Mouse (Mus musculus) T-helper 1 cell (primary cell): ENCODE measurements at regions not wholly inside any gene's neighbourhood (a gene's known extent, or its start where the extent isn't known, plus 50 kb on each side); places are given as distances from the start of the nearest gene placed in this dataset.
"Not testable (repeated sequence)": the region's sequence is repeated elsewhere in the genome, so short reads cannot be mapped to it uniquely, and the experiment has no call there.

Experiments
- in situ Hi-C: fragments of 300-600 bp; cut with MboI, MseI; formaldehyde crosslinking; loops from one replicate; pipeline ENCODE4 v1.15.1; 2025; ENCODE audit warnings: high pct_unique_total_duplicates

DNA sequence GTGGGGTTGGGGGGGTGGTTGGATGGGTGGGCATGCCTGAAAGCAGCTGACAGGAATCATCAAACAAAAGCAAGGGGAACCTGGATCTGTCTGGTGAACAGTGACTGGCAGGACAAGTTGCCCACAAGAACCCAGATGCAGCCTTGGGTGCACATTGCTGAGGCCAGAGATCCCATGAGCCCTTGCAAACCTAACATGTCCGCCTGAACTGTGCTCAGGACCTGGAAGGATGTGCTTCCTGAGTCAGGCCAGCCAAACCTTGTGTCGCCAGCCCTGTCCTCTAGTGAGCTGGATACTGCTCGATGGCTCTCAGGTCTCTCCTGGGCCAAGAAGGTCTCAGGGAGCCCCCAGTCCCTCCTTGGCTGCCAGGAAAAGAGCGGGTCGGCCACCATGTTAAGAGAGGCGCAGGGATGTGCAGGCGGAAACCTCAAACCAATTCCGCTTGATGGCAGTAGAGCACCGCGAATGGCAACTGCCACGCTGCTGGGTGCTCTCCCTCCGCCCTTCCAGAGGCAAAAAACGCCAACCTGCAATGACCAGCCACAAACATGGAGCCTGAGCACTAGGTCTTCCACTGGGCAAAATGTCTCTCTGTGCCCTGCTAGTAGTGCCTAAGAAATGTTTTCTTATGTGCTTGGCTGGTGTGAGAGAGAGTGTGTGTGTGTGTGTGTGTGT, 140.2 kb downstream of the Pls3 start:
- in situ Hi-C loops: loop anchor here (5.0 kb wide), 1 partner anchor 62 kb away; no protein-coding TSS in a partner anchor

DNA sequence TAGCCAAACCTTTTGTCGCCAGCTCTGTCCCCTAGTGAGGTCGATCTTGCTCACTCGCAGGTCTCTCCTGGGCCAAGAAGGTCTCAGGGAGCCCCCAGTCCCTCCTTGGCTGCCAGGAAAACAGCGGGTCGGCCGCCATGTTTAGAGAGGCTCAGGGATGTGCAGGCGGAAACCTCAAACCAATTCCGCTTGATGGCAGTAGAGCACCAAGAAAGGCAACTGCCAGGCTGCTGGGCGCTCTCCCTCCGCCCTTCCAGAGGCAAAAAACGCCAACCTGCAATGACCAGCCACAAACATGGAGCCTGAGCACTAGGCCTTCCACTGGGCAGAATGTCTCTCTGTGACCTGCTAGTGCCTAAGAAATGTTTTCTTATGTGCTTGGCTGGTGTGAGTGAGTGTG, 141.3 kb downstream of the Pls3 start:
- in situ Hi-C loops: loop anchor here (5.0 kb wide), 1 partner anchor 61 kb away; no protein-coding TSS in a partner anchor

DNA sequence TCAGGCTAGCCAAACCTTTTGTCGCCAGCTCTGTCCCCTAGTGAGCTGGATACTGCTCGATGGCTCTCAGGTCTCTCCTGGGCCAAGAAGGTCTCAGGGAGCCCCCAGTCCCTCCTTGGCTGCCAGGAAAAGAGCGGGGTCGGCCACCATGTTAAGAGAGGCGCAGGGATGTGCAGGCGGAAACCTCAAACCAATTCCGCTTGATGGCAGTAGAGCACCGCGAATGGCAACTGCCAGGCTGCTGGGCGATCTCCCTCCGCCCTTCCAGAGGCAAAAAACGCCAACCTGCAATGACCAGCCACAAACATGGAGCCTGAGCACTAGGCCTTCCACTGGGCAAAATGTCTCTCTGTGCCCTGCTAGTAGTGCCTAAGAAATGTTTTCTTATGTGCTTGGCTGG, 145.2 kb downstream of the Pls3 start:
- in situ Hi-C loops: loop anchor here (5.0 to 10.0 kb wide), 3 partner anchors 57 to 1075 kb away; no protein-coding TSS in a partner anchor

DNA sequence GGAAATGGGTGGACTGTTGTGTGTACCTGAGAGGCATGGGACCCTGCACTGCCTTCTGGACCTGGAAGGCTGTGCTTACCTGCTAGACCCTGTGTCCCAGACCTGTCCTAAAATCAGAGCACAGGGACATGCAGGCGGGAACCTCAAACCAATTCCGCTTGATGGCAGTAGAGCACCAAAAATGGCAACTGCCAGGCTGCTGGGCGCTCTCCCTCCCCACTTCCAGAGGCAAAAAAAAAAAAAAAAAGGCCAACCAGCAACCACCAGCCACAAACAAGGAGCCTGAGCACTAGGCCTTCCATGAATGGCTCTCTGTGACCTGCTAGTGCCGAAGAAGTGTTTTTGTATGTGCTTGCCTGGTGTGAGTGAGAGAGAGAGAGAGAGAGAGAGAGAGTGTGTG, 146.5 kb downstream of the Pls3 start:
- in situ Hi-C loops: loop anchor here (5.0 to 10.0 kb wide), 2 partner anchors 89 to 1076 kb away; no protein-coding TSS in a partner anchor

DNA sequence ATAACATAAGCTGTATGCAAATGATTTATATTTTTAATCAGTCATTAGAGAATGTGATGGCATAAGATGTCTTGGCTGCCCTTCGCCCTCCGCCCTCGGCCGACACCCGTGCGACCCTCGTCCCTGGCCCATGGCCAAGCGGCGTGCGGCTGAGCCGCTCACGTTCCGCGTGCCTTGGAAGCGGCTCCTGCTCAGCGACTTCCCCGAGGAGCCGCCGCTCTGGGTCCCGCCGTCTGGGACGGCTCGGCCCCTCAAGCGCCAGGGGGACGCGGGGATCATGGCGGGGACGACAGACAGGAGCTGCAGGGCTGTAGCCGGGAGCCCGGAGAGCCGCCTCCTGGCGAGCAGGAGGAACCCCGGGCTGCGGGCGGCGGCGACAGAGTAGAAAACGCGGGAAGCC, 145.5 kb upstream of the Rab39b start:
- in situ Hi-C loops: loop anchor here (10.0 kb wide), 1 partner anchor 1081 kb away; no protein-coding TSS in a partner anchor

DNA sequence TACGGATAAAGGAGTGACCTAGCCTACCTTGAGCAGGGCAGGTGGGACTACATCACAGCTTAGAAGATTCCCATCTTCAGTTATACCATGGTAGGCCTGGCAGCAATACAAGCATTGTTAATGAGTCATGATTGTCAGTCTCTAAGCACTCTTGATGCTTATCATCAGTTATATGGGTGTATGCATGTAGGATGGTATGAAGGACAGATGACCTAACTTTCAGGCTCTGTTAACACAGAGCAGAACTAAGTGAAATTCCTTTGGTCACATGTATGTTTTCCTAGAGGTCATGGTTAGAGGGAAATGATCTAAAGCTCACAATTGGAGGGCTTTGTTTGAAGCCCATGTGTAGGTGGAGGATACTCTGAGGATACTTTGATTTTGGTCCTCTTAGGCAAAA, 121.9 kb upstream of the Rab39b start:
- in situ Hi-C loops: no loop called here

DNA sequence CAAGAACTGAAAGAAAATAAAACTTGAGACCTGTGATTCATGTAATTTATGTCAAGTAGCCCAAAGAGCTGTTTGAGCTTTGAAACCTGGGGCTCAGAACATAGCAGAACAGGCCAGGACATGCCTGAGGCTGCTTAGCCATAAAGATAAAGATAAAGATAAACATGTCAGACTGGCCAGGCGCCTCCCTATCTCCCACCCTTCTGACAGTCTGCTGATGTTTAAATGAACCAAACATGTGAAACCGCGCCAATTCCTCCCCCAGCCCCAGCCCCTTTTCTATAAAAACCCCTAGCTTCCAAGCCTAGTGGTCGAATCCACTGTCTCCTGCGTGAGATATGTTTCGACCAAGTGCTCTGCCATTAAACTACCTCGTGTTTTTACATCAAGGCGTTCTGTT, 97.2 kb upstream of the Rab39b start:
- in situ Hi-C loops: not testable (repeated sequence)

DNA sequence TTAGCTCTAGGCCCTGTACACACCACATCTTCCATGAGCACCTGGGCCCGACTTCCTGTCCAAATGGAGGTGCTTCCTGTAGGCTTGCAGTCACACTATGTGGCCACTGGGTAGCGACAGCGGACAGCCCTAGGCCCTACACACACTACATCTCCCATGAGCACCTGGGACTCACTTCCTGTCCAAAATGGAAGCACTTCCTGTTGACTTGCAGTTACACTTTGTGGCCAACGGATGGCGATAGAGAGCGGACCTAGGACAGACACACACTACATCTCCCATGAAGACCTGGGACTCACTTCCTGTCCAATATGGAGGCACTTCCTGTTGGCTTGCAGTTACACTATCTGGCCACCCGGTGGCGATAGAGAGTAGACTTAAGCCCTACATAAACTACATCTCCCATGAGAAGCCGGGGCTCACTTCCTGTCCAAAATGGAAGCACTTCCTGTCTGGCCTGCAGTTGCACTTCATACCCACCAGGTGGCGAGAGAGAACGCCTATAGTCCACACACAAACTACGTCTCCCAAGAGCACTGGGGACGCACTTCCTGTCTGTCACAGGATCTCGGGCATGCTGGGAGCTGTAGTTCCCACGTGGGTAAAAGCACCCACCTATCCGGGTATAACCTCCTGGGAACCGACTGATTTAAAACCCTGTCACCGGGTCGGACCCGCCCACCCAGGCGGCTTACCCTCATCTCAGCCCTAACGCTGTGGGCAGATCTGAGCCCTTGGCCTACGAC, 96.1 kb upstream of the Rab39b start:
- in situ Hi-C loops: loop anchor here (5.0 kb wide), 1 partner anchor 58 kb away; no protein-coding TSS in a partner anchor

DNA sequence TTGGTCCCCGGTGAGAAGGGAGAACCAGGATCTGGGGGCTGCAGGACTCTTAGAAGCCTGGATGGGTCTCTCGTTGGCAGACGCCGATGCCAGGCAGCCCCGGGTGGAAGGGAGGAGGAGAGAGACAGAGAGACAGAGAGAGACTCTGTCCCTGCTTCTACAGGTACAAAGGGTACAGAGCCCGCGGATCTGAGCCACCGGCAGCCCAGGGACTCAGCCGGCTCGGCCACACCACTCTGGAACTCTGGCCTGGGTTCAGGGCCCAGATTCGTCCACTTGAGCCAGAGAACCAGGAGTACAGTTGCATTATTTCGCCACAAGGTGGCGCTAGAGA, 95.5 kb upstream of the Rab39b start:
- in situ Hi-C loops: loop anchor here (5.0 kb wide), 1 partner anchor 59 kb away; no protein-coding TSS in a partner anchor

DNA sequence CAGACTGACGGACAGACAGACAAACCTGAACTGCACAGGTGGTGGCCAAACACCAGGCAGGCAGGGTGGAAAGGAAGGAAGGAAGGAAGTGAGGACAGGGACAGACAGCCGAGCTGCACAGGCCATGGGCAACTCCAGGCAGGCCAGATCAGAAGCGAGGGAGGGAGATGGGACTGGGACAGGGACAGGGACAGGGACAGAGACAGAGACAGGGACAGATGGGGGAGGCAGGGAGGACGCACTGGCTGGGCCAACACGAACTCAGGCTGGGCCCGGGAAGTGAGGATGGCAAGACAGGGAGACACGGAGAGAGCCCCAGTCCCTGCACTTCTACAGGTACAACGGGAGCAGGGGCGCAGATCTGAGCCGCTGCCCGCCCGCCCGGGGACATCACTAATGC, 94.9 kb upstream of the Rab39b start:
- in situ Hi-C loops: loop anchor here (5.0 kb wide), 1 partner anchor 59 kb away; no protein-coding TSS in a partner anchor

DNA sequence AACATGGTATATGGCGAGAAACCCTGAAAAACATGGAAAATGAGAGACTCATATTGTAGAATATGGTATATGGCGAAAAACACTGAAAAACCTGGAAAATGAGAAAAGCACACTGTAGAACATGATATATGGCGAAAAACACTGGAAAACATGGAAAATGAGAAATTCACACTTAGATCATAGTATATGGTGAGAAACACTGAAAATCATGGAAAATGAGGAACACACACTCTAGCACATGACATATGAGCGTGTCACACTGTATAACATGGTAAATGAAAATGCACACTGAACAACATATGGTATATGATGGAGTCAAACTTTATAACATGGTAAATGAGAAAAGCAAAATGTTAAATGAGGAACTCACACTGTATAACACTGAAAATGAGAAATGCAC, 89.6 kb upstream of the Rab39b start:
- in situ Hi-C loops: no loop called here

DNA sequence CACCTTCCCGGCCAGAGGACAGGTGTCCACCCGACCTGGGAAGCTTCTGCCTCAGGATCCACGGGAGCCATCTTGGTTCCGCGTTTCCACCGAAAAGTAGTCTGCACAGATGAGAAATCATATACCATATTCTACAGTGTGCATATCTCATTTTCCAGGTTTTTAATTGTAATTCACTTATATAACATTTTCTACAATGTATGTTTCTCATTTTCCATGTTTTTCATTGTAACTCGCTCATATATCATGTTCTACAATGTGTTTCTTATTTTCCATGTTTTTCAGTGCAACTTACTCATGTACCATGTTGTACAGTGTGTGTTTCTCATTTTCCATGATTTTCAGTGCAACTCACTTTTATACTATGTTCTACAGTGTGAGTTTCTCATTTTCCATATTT, 65.4 kb upstream of the Rab39b start:
- in situ Hi-C loops: no loop called here
